Mouse (Mus musculus): ENCODE results near the gene Rnf215. TPM values are rescaled to one million over a fixed set of nuclear protein-coding genes. Genes with fewer than 3 reads are reported as not detected.

Rnf215 gene
- total RNA-seq, 2 experiments from 2014 or later = 35.2 to 38.0 TPM

DNA sequence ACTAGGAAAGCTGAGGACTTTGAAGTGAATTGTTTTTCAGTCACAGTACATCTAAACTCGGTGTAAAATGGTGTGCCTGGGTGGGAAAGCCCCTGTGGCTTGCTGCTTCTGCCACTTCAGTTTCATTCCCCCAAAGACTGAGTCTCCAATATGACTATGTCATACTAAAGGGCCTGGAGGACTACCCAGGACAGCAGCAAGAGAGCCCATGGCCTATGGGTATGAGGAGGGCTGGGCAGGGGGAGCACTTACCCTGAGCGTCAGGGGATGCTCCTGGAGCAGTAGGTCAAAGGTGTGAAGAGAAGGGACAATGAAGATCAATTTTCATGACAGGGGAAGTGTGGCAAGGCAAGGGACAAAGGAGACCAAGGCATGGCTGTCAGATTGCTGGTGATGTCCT, 4.0 kb downstream of the Rnf215 start:
- intact Hi-C loops (cut with DNase I) = no loop called here
- no peak for DNase-seq (ENCODE audit: low spot score in 2 of 2)

- no peak for DNase-seq (ENCODE audit: low spot score in 2 of 2)
- intact Hi-C loops (cut with DNase I) = loop anchor here (10.0 kb wide), 1 partner anchor 283 kb away; no protein-coding TSS in a partner anchor
Observed at GRCm38 (mm10) chr11:4141505-4141904, 6.5 kb downstream of the Rnf215 start.

DNA sequence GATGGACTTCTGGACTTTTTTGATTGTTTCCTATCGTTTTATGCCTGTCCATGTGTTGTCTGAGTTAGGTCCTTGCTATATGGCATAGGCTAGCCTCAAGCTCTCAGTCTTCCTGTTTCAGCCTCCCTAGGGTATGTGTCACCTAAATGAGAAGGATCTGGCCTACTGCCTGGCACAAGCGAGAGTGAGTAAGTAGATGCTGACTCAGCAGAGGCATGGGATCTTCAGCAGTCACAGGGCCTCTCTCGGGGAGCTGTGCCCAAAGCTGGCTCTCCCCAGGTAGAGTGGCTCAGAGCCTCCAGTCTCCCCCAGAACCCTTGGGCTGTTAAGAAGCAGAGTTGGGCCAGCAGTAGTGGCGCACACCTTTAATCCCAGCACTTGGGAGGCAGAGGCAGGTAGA, 7.3 kb downstream of the Rnf215 start:
- intact Hi-C loops (cut with DNase I) = loop anchor here (10.0 kb wide), 1 partner anchor 282 kb away; no protein-coding TSS in a partner anchor
- no peak for DNase-seq (ENCODE audit: low spot score in 2 of 2)

- intact Hi-C loops (cut with DNase I) = loop anchor here (10.0 kb wide), 1 partner anchor 281 kb away; no protein-coding TSS in a partner anchor
- DNase-seq (ENCODE audit: low spot score in 2 of 2) = no peak
Observed at GRCm38 (mm10) chr11:4143281-4144062, 8.5 kb downstream of the Rnf215 start.

DNA sequence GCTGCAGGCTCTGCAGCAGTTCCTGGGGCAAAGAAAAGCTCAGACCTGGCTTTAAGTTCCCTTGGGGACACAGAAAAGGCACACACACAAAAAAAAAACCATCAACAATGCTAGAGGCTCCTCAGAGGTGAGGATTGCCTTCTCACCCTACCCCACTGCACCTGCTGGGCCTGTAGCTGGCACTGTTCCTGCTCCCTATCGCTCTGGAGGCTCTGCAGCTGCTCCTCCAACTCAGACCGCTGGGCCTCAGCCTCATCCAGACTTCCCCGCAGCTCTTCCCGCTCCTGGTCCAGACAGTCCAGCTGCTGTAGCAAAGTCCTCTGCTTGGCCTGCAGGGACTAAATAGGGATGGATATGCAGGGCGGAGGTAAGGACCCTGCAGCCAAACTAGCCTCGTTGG, 11.4 kb downstream of the Rnf215 start:
- DNase-seq (ENCODE audit: low spot score in 2 of 2) = no peak
- intact Hi-C loops (cut with DNase I) = loop anchor here (10.0 kb wide), 1 partner anchor 278 kb away; no protein-coding TSS in a partner anchor

DNA sequence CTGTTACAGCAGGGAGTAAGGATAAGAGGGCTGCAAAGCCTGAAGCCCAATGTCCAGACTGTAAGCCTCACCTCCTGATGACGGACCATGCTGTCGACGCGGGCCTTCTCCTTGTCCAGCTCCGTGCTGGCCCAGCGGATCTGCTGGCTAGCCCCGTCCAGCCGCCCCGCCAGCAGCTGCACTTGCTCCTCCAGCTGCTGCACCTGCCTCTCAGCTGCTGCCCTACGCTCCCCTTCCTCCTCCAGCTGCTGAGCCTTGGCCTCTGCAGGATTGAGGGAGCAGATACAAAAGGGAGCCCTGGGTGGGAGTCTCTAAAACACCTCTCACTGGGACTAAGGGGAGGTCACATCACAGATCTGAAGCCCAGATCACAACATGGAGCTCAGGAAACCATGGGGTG, 12.1 kb downstream of the Rnf215 start:
- intact Hi-C loops (cut with DNase I) = loop anchor here (10.0 kb wide), 1 partner anchor 278 kb away; no protein-coding TSS in a partner anchor
- DNase-seq (ENCODE audit: low spot score in 2 of 2) = no peak

DNA sequence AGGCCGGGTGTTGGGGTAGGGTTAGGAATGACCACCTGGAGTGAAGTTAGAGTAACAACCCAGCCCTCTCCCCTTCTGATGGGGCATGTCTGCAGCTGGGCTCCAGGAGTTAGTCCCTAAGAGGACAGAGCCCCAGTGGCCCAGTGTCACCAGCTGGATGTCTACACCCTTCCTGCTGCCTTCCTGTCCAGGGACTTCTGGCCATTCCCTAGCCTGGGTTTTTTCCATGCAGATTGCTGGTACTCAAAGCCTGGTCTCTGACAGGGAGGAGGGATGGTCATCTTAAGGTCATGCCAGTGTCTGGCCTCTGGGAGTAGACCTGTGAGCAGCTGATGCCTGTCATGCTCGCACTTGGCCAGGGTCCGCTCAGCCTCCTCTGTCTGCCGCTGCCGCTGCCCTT, 13.1 kb downstream of the Rnf215 start:
- intact Hi-C loops (cut with DNase I) = loop anchor here (10.0 kb wide), 1 partner anchor 277 kb away; no protein-coding TSS in a partner anchor
- no peak for DNase-seq (ENCODE audit: low spot score in 2 of 2)

GRCm38 (mm10) chr11:4148536-4149156, 13.6 kb downstream of the Rnf215 start:
- no peak for DNase-seq (ENCODE audit: low spot score in 2 of 2)
- intact Hi-C loops (cut with DNase I) = loop anchor here (10.0 kb wide), 1 partner anchor 276 kb away; no protein-coding TSS in a partner anchor

- intact Hi-C loops (cut with DNase I) = loop anchor here (10.0 kb wide), 1 partner anchor 275 kb away; no protein-coding TSS in a partner anchor
- DNase-seq (ENCODE audit: low spot score in 2 of 2) = no peak
Observed at GRCm38 (mm10) chr11:4149886-4150285, 14.9 kb downstream of the Rnf215 start.

- DNase-seq (ENCODE audit: low spot score in 2 of 2) = no peak
- intact Hi-C loops (cut with DNase I) = no loop called here
Observed at GRCm38 (mm10) chr11:4153694-4154093, 18.7 kb downstream of the Rnf215 start.

GRCm38 (mm10) chr11:4155641-4156040, 20.6 kb downstream of the Rnf215 start:
- DNase-seq (ENCODE audit: low spot score in 2 of 2) = peak in 1 of 2 experiments; percentile 35
- intact Hi-C loops (cut with DNase I) = no loop called here

- intact Hi-C loops (cut with DNase I) = no loop called here
Observed at GRCm38 (mm10) chr11:4158676-4159075, 23.7 kb downstream of the Rnf215 start.

GRCm38 (mm10) chr11:4159808-4160708, 25.1 kb downstream of the Rnf215 start, which contains the start of the genes Ccdc157 and Sf3a1:
Gene Ccdc157, minus strand, starts transcription at chr11:4160293.
Gene Sf3a1, plus strand, starts transcription at chr11:4160350.
- intact Hi-C loops (cut with DNase I) = loop anchor here (1.0 kb wide), 1 partner anchor 25 kb away; the partner anchor contains the start of gene Rnf215
- DNase-seq (ENCODE audit: low spot score in 2 of 2) = peak; percentile 95

More at GRCm38 (mm10) chr11:4158676-4159075, 23.7 kb downstream of the Rnf215 start:
- no peak for DNase-seq (ENCODE audit: low spot score in 2 of 2)

DNA sequence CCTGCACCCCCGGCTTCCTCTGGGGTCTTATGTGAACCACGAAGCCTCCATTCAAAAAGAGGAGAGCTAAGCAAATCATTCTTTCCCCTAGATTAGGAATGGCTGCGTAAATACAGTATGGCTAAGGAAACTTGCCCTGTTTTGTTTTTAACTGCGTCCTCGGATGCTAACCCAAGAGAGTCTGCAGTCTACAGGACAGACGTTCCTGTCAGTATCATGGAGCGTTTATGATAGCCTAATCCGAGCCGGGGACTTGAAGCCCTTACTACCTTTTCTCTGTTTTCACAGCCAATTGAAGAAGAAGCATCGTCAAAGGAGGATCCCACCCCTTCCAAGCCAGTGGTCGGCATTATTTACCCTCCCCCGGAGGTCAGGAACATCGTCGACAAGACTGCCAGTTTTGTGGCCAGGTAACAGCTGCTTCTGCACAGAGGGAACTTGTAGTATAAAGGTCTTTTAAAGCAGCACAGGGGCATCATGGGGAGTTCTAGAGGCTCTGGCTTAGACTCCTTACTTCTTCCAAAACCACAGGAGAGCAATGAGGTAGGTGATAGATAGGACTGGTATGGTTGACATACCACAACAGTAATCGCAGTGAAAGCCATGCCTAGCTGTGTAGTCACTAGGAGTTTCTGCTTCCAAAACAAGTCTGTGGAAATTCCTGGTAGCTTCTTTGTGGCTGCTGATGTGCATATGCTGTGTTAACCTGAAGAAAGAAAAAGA, 25.9 kb downstream of the Rnf215 start:
- DNase-seq (ENCODE audit: low spot score in 2 of 2) = no peak
- intact Hi-C loops (cut with DNase I) = loop anchor here (1.0 kb wide), 1 partner anchor 26 kb away; the partner anchor contains the start of gene Rnf215

DNA sequence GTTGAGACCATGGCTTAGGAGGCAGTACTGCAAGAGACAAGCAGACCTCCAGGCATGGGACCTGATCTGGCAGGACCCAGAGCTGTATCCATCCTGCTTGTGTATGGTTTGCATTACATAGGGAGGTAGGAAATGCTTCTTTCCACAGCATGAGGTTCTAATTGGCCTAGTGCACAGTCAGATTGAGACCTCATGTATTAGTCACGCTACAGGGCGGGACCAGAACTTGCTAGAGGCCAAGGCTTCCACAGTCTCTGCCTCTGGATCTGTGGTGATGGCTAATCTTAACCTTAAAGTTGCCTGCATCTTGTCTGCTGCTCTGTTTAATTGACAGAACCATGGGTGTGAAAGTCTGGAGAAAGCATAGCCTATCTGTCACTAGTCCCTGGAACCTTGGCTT, 29.7 kb downstream of the Rnf215 start:
- intact Hi-C loops (cut with DNase I) = no loop called here
- DNase-seq (ENCODE audit: low spot score in 2 of 2) = no peak

DNA sequence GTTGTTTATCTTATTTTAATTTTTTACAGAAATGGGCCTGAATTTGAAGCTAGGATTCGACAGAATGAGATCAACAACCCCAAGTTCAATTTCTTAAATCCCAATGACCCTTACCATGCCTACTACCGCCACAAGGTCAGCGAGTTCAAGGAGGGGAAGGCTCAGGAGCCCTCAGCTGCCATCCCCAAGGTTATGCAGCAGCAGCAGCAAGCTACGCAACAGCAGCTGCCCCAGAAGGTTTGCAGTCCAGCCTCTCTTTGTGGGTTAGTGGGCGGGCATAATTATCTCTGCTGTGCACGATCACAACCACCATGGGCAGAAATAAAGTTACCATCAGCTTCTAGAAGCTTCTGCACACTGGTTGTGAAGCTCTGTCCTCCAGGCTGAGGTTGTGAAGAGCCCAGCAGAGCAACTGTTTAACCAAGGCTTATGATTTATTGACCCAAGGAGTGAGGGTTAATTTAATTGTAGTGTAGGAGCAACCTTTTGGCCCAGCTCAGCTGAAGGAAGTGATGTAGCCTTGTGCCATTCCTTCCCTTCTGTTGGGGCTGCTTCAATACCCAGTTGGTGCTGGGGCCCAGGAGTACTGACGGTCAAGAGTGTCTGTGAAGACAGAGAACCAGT, 31.6 kb downstream of the Rnf215 start:
- intact Hi-C loops (cut with DNase I) = no loop called here
- no peak for DNase-seq (ENCODE audit: low spot score in 2 of 2)

DNA sequence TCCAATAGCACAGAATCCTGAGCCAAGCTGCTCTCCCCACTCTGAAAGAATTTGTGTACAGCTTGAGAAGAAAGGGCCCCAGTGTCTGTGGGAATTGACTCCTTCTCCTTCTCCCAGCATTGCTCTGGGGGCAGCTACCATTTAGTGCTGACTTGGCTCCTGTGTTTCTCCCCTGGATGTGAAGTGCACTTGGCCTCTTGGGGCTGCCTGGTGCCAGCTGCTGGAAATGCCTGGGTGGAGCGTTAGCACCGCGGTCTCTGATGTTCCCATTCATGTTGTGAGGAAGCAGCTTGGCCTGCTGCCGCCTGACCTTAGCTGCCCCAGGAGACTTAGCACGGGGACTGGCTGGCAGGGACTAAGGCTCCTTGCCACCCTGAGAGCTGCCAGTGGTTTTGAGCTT, 39.6 kb downstream of the Rnf215 start:
- peak; percentile 66 to 73 for DNase-seq (ENCODE audit: low spot score in 2 of 2)
- intact Hi-C loops (cut with DNase I) = no loop called here

DNA sequence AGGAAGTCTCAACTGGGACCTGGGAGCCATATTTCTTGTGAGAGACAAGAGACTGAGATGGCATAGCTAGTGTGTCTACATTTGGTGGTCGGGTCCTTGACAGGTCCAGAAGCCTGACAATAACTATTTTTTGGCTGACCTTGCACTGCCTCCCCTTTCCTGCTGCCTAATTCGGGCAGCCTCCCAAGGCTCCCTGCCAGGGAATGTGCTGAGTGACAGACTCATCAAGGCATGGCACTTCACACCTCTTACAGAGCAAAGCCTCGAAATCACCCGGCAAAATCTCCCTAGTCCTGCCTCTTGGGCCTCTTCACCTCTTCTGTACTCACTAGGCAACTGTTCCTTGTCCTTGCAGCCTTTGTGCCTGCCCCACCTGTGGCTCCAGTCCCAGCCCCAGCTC, 42.7 kb downstream of the Rnf215 start:
- intact Hi-C loops (cut with DNase I) = no loop called here
- DNase-seq (ENCODE audit: low spot score in 2 of 2) = no peak

Measured in left cerebral cortex, postnatal 14 days (tissue).